Mouse (Mus musculus) embryonic facial prominence, embryonic 12.5 days (tissue): ENCODE data around the gene Sfn. TPM values are rescaled to one million over a fixed set of nuclear protein-coding genes. Genes with fewer than 3 reads are reported as not detected.

Source experiments
- ATAC-seq: fragments of 200-750 bp; cut with Nextera tagmentation; 2 replicates; pipeline ENCODE4 v1.8.0; 2017; ENCODE audit not compliant: insufficient number of reproducible peaks, insufficient read depth, low FRiP score, low TSS enrichment
- H3K27ac ChIP-seq: fragments of 300-500 bp; sonication (generic); 2 replicates; pipeline ENCODE4 v1.5.1; 2016; ENCODE audit warnings: mild to moderate bottlenecking
- H3K27me3 ChIP-seq: fragments of 300-500 bp; sonication (generic); 2 replicates; pipeline ENCODE4 v1.6.1; 2016; ENCODE audit warnings: mild to moderate bottlenecking, moderate library complexity
- H3K36me3 ChIP-seq: fragments of 300-500 bp; sonication (generic); 2 replicates; pipeline ENCODE4 v1.6.1; 2016; ENCODE audit warnings: mild to moderate bottlenecking
- H3K4me1 ChIP-seq: fragments of 300-500 bp; sonication (generic); 2 replicates; pipeline ENCODE4 v1.6.1; 2016
- H3K4me2 ChIP-seq: fragments of 300-500 bp; sonication (generic); replicated peaks from 2 replicates; pipeline ENCODE4 v1.6.1; 2016; ENCODE audit warnings: mild to moderate bottlenecking, moderate library complexity
- H3K4me3 ChIP-seq: fragments of 300-500 bp; sonication (generic); 2 replicates; pipeline ENCODE4 v1.5.1; 2016; ENCODE audit warnings: mild to moderate bottlenecking
- H3K9ac ChIP-seq: fragments of 300-500 bp; sonication (generic); 2 replicates; pipeline ENCODE4 v1.6.1; 2016; ENCODE audit warnings: mild to moderate bottlenecking, moderate library complexity
- H3K9me3 ChIP-seq: fragments of 300-500 bp; sonication (generic); 2 replicates; pipeline ENCODE4 v1.6.1; 2016; ENCODE audit warnings: mild to moderate bottlenecking, moderate library complexity
- WGBS: fragments of 180-500 bp; shearing (Covaris S2); methylation state at CpG from one replicate; pipeline ENCODE4 v1.1.7; 2016; 5-methylcytosine and 5-hydroxymethylcytosine counted together
- polyA plus RNA-seq: library from polyadenylated mRNA; unstranded; fragments of >200 nt; fragmentation: Nextera tagmentation; extraction: Ambion mirVana; gene quantifications from 2 replicates; pipeline ENCODE4 v1.2.1, GENCODE M21; 2016

Sfn gene
- polyA plus RNA-seq, 1 experiment from 2014 or later: 44.4 TPM

- H3K4me3 ChIP-seq: peak overlapping the region; percentile 3; the same call in 1 of the 2 replicates
- 78% methylated on average over 14 of the region's 14 CpGs for WGBS
Measured at GRCm38 (mm10) chr4:133631071-133631768, 29.3 kb upstream of the Sfn start.

GRCm38 (mm10) chr4:133630326-133630920 is 28.5 kb upstream of the Sfn start:
- WGBS: 90% methylated on average over 8 of the region's 8 CpGs
- Histone ChIP-seq H3K9me3 (no peaks in the 10 kb centered on the region), H3K9ac (no peak overlapping the region), H3K4me2 (no peak overlapping the region), H3K27me3 (no peaks in the 10 kb centered on the region), H3K36me3 (peaks cover 18% of the 10 kb centered on the region), H3K4me3 (no peak overlapping the region), H3K27ac (no peak overlapping the region), H3K4me1 (peaks cover 21% of the 10 kb centered on the region)
- ATAC-seq: no peak

More at GRCm38 (mm10) chr4:133631071-133631768, 29.3 kb upstream of the Sfn start:
- H3K36me3 ChIP-seq: peaks cover 10% of the 10 kb centered on the region; the same call in 1 of the 2 replicates
- no peaks in the 10 kb centered on the region for H3K9me3 ChIP-seq
- H3K27me3 ChIP-seq: no peaks in the 10 kb centered on the region
- peak overlapping the region; percentile 88; the same call in 1 of the 2 replicates for H3K4me2 ChIP-seq
- no peak overlapping the region for H3K27ac ChIP-seq
- no peak for ATAC-seq
- H3K4me1 ChIP-seq: peaks cover 21% of the 10 kb centered on the region
- H3K9ac ChIP-seq: no peak overlapping the region

DNA sequence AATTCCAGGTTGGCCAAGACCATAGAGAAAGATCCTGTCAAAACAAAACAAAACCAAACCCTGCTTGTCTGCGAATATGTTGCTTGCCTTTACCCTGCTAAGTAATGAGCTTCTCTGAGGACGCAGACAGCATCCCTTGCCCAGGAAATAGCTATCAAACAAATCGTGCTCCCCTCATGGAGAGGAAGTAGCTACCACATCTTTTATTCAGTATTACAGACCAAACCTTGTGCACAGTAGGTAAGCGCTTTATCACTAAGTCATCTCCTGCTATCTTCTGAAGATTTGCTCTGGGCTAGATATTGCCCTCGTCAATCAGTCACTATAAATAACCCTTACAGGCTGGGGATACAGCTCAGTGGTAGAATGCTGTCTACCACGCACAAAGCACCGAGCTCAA is 27.2 kb upstream of the Sfn start:
- 89% methylated on average over 7 of the region's 7 CpGs for WGBS
- H3K9ac ChIP-seq: no peak overlapping the region
- no peak for ATAC-seq

DNA sequence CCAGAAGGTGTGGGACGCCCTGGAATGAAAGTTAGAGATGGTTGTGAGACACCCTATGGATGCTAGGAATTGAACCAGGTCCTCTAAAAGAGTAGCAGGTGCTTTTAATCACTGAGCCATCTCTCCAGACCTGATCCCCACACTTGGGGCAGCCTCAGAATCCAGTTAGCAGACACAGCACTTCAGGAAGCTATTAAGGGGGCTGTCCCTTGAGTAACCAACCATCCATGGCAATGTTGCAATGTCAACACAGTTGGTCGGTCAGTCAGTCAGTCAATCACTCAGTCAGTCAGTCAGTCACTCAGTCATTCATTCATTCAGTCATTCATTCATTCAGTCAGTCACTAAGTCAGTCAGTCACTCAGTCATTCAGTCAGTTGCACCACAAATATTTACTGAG is 26.5 kb upstream of the Sfn start:
- Histone ChIP-seq H3K9me3 (no peaks in the 10 kb centered on the region), H3K4me1 (peaks cover 21% of the 10 kb centered on the region), H3K4me3 (no peak overlapping the region), H3K4me2 (no peak overlapping the region), H3K36me3 (peaks cover 34% of the 10 kb centered on the region), H3K9ac (no peak overlapping the region), H3K27me3 (no peaks in the 10 kb centered on the region), H3K27ac (no peak overlapping the region)
- WGBS: 67% methylated on average over 2 of the region's 2 CpGs
- ATAC-seq: no peak

More for the DNA sequence above, 27.2 kb upstream of the Sfn start:
- Histone ChIP-seq H3K27ac (no peak overlapping the region), H3K36me3 (peaks cover 28% of the 10 kb centered on the region), H3K4me2 (no peak overlapping the region), H3K4me1 (peaks cover 21% of the 10 kb centered on the region), H3K4me3 (no peak overlapping the region), H3K27me3 (no peaks in the 10 kb centered on the region), H3K9me3 (no peaks in the 10 kb centered on the region)

- Histone ChIP-seq H3K27ac (no peak overlapping the region), H3K36me3 (peaks cover 34% of the 10 kb centered on the region), H3K9me3 (no peaks in the 10 kb centered on the region), H3K4me1 (peaks cover 15% of the 10 kb centered on the region), H3K4me3 (no peak overlapping the region), H3K4me2 (no peak overlapping the region), H3K9ac (no peak overlapping the region), H3K27me3 (no peaks in the 10 kb centered on the region)
- WGBS: 90% methylated on average over 14 of the region's 14 CpGs
- ATAC-seq: no peak
Measured at GRCm38 (mm10) chr4:133627039-133627438, 25.1 kb upstream of the Sfn start.

DNA sequence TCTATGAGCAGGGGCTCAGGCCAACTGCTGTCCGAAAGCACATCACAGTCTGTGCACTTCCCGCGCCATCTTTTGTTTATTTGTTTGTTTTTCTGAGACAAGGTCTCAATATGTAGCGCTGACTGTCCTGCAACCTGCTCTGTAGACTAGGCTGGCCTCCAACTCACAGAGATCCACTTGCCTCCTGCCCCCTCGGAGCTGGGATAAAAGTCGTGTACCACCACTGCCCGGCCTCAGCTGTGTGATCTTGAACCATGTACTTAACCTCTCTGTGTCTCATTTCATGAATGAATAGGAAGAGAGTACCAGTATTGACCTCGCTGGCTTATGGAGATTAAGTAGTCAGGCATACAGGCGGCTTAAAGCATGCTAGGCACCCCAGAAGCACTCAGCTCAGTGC is 24.7 kb upstream of the Sfn start:
- Histone ChIP-seq H3K9me3 (no peaks in the 10 kb centered on the region), H3K4me3 (no peak overlapping the region), H3K9ac (no peak overlapping the region), H3K27me3 (no peaks in the 10 kb centered on the region), H3K27ac (no peak overlapping the region), H3K36me3 (peaks cover 34% of the 10 kb centered on the region), H3K4me1 (peaks cover 10% of the 10 kb centered on the region; the same call in 1 of the 2 replicates), H3K4me2 (no peak overlapping the region)
- no peak for ATAC-seq
- WGBS: 91% methylated on average over 9 of the region's 9 CpGs

DNA sequence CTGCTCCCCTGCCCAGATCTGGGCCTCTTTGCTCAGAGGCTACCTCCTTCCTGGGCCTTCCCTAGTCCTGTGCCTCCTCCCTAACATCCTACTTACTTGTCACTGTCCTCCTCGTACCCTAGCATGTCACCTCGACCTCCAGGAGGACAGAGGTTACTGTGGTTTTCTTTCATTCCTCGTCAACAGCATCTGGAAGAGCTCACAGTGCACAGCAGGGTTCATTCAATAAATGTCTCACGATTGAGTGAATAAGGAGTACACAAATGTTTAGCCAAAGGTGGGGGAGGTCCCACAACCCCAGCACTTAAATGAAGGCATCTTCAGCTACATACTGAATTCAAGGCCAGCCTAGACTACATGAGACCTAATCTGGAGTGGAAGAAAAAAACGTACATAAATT is 24.3 kb upstream of the Sfn start:
- WGBS: 44% methylated on average over 5 of the region's 5 CpGs

DNA sequence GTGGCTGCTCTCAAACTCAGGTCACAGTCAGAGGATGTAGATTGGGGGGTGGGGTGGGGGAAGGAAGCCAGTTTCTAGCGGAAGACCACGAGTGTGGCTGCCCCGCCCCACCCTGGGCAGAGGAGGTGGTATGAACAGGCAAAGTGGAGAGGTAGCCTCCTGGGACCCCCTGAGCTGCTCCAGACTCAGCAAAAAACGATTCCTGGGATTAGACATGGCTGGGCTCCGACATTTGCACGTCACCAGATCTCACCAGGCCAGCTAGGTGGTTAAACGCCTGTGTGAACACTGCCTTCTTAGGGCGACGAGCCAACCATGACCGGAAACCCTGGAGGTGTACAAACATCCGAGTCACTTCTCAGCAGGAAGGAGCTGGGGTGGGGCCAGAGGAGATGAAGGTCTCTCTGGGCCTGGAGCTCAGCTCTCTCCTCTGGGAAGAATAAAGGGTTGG is 23.7 kb upstream of the Sfn start:
- Histone ChIP-seq H3K4me2 (no peak overlapping the region), H3K9me3 (no peaks in the 10 kb centered on the region), H3K9ac (no peak overlapping the region), H3K27me3 (no peaks in the 10 kb centered on the region), H3K4me3 (no peak overlapping the region), H3K4me1 (peaks cover under 1% of the 10 kb centered on the region; the same call in 1 of the 2 replicates), H3K27ac (0 out of 2 replicates have a peak overlapping the region, but pooled peaks have one; percentile 30), H3K36me3 (peaks cover 40% of the 10 kb centered on the region)
- WGBS: 50% methylated on average over 11 of the region's 11 CpGs
- no peak for ATAC-seq

More for the DNA sequence above, 24.3 kb upstream of the Sfn start:
- Histone ChIP-seq H3K27me3 (no peaks in the 10 kb centered on the region), H3K4me1 (peaks cover 6% of the 10 kb centered on the region; the same call in 1 of the 2 replicates), H3K9me3 (no peaks in the 10 kb centered on the region), H3K9ac (no peak overlapping the region), H3K27ac (no peak overlapping the region), H3K4me3 (no peak overlapping the region), H3K36me3 (peaks cover 36% of the 10 kb centered on the region), H3K4me2 (no peak overlapping the region)
- no peak for ATAC-seq

DNA sequence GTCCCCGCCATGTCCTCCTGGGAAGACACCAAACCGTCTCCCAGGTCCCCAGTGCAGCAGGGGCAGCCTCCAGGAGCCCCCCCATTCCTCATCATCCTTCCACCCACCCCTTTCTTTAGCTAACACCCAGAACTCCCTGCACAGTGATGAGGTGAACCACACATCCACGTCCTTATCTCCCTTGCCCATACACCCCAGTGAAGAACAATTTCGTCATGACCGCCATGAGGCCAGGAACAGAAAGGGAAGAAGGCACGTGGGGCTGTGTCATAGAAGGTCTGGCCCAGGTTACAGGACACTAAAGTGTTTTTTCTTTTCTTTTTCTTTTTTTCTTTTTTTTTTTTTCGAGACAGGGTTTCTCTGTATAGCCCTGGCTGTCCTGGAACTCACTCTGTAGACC is 22.9 kb upstream of the Sfn start:
- ATAC-seq: no peak
- no peaks in the 10 kb centered on the region for H3K27me3 ChIP-seq
- H3K9me3 ChIP-seq: no peaks in the 10 kb centered on the region
- peaks cover 40% of the 10 kb centered on the region for H3K36me3 ChIP-seq
- 93% methylated on average over 7 of the region's 7 CpGs for WGBS
- no peak overlapping the region for H3K9ac ChIP-seq
- H3K4me3 ChIP-seq: no peak overlapping the region
- no peak overlapping the region for H3K4me2 ChIP-seq
- H3K27ac ChIP-seq: no peak overlapping the region
- no peaks in the 10 kb centered on the region; the same call in 1 of the 2 replicates for H3K4me1 ChIP-seq

GRCm38 (mm10) chr4:133622161-133622695 is 20.3 kb upstream of the Sfn start:
- no peak overlapping the region for H3K4me3 ChIP-seq
- no peaks in the 10 kb centered on the region; the same call in 1 of the 2 replicates for H3K4me1 ChIP-seq
- no peak overlapping the region for H3K4me2 ChIP-seq
- peaks cover 43% of the 10 kb centered on the region for H3K36me3 ChIP-seq
- H3K27me3 ChIP-seq: no peaks in the 10 kb centered on the region
- 70% methylated on average over 11 of the region's 11 CpGs for WGBS
- H3K9me3 ChIP-seq: no peaks in the 10 kb centered on the region
- H3K9ac ChIP-seq: no peak overlapping the region
- no peak overlapping the region for H3K27ac ChIP-seq
- ATAC-seq: no peak

DNA sequence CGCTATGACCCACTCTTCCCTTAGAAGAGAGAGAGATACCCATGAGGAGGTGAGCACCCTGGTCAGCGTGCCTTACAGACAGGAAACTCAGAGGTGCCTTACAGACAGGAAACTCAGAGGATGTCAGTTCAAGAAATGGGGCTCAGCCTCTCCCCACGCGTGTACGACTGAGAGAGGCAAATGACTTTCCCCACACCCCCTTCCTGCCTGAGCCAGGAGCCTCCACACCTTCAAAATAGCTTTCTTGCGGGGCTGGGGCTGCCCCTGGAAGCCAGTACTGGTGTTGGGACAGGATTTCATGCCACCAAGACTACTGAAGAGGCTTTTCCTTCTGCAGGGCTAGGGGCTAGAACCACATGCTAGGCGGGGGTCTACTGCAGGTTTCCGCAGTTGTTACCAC is 18.7 kb upstream of the Sfn start:
- H3K9ac ChIP-seq: no peak overlapping the region
- H3K27ac ChIP-seq: no peak overlapping the region

More for the DNA sequence above, 18.7 kb upstream of the Sfn start:
- no peaks in the 10 kb centered on the region; the same call in 1 of the 2 replicates for H3K4me1 ChIP-seq
- no peaks in the 10 kb centered on the region for H3K9me3 ChIP-seq
- H3K36me3 ChIP-seq: peaks cover 32% of the 10 kb centered on the region
- H3K4me3 ChIP-seq: no peak overlapping the region
- ATAC-seq: no peak
- WGBS: 86% methylated on average over 8 of the region's 8 CpGs
- no peaks in the 10 kb centered on the region for H3K27me3 ChIP-seq
- H3K4me2 ChIP-seq: no peak overlapping the region
